Mouse (Mus musculus): Measurements from ENCODE around the gene Aknad1.

- TF ChIP-seq GATA1 (IDR thresholded peaks at IDR 0.05; ENCODE audit: low read length) (no peak), TAL1 (IDR thresholded peaks at IDR 0.05; ENCODE audit: low read length) (no peak)
Measured at GRCm38 (mm10) chr3:108797723-108798122, 58.3 kb downstream of the Aknad1 start.
